Mouse (Mus musculus): Measurements from ENCODE around the gene Plekhs1.

Plekhs1 gene

GRCm38 (mm10) chr19:56461522-56462101, at the start of gene Plekhs1:
Gene Plekhs1, plus strand, starts transcription at chr19:56461640.
- no peak for DNase-seq (ENCODE audit: extremely low read depth, low read depth)

GRCm38 (mm10) chr19:56418404-56418803, 43.0 kb upstream of the Plekhs1 start:
- no peak for DNase-seq (ENCODE audit: extremely low read depth, low read depth)

- no peak for DNase-seq (ENCODE audit: extremely low read depth, low read depth)
Observed at GRCm38 (mm10) chr19:56419452-56419851, 42.0 kb upstream of the Plekhs1 start.

GRCm38 (mm10) chr19:56420345-56420744, 41.1 kb upstream of the Plekhs1 start:
- no peak for DNase-seq (ENCODE audit: extremely low read depth, low read depth)

- DNase-seq (ENCODE audit: extremely low read depth, low read depth) = peak; percentile 26
Observed at GRCm38 (mm10) chr19:56422476-56423338, 38.7 kb upstream of the Plekhs1 start.

GRCm38 (mm10) chr19:56423370-56423769, 38.1 kb upstream of the Plekhs1 start:
- DNase-seq (ENCODE audit: extremely low read depth, low read depth) = no peak

- no peak for DNase-seq (ENCODE audit: extremely low read depth, low read depth)
Observed at GRCm38 (mm10) chr19:56424606-56425395, 36.6 kb upstream of the Plekhs1 start.

- no peak for DNase-seq (ENCODE audit: extremely low read depth, low read depth)
Observed at GRCm38 (mm10) chr19:56425492-56425891, 35.9 kb upstream of the Plekhs1 start.

- no peak for DNase-seq (ENCODE audit: extremely low read depth, low read depth)
Observed at GRCm38 (mm10) chr19:56430369-56430768, 31.1 kb upstream of the Plekhs1 start.

GRCm38 (mm10) chr19:56432706-56433105, 28.7 kb upstream of the Plekhs1 start:
- no peak for DNase-seq (ENCODE audit: extremely low read depth, low read depth)

GRCm38 (mm10) chr19:56433581-56433980, 27.9 kb upstream of the Plekhs1 start:
- DNase-seq (ENCODE audit: extremely low read depth, low read depth) = no peak

- no peak for DNase-seq (ENCODE audit: extremely low read depth, low read depth)
Observed at GRCm38 (mm10) chr19:56436380-56436779, 25.1 kb upstream of the Plekhs1 start.

GRCm38 (mm10) chr19:56438357-56439071, 22.9 kb upstream of the Plekhs1 start:
- DNase-seq (ENCODE audit: extremely low read depth, low read depth) = no peak

- peak; percentile 82 for DNase-seq (ENCODE audit: extremely low read depth, low read depth)
Observed at GRCm38 (mm10) chr19:56439072-56439434, 22.4 kb upstream of the Plekhs1 start.

GRCm38 (mm10) chr19:56443445-56443844, 18.0 kb upstream of the Plekhs1 start:
- no peak for DNase-seq (ENCODE audit: extremely low read depth, low read depth)

- DNase-seq (ENCODE audit: extremely low read depth, low read depth) = no peak
Observed at GRCm38 (mm10) chr19:56448784-56449183, 12.7 kb upstream of the Plekhs1 start.

GRCm38 (mm10) chr19:56449537-56449936, 11.9 kb upstream of the Plekhs1 start:
- no peak for DNase-seq (ENCODE audit: extremely low read depth, low read depth)

GRCm38 (mm10) chr19:56450892-56451291, 10.5 kb upstream of the Plekhs1 start:
- DNase-seq (ENCODE audit: extremely low read depth, low read depth) = no peak

GRCm38 (mm10) chr19:56451867-56452266, 9.6 kb upstream of the Plekhs1 start:
- DNase-seq (ENCODE audit: extremely low read depth, low read depth) = no peak

- DNase-seq (ENCODE audit: extremely low read depth, low read depth) = no peak
Observed at GRCm38 (mm10) chr19:56452421-56452820, 9.0 kb upstream of the Plekhs1 start.

GRCm38 (mm10) chr19:56454862-56455261, 6.6 kb upstream of the Plekhs1 start:
- no peak for DNase-seq (ENCODE audit: extremely low read depth, low read depth)
